Mouse (Mus musculus): Measurements from ENCODE around the gene Pald1.

Pald1 gene

GRCm38 (mm10) chr10:61402911-61403310, 19.6 kb upstream of the Pald1 start:
- no peak for DNase-seq (ENCODE audit: low spot score)

GRCm38 (mm10) chr10:61402480-61402879, 19.1 kb upstream of the Pald1 start:
- DNase-seq (ENCODE audit: low spot score) = no peak

- DNase-seq (ENCODE audit: low spot score) = no peak
Observed at GRCm38 (mm10) chr10:61400407-61400806, 17.1 kb upstream of the Pald1 start.

- peak; percentile 93 for DNase-seq (ENCODE audit: low spot score)
Observed at GRCm38 (mm10) chr10:61399156-61399734, 15.9 kb upstream of the Pald1 start.

DNA sequence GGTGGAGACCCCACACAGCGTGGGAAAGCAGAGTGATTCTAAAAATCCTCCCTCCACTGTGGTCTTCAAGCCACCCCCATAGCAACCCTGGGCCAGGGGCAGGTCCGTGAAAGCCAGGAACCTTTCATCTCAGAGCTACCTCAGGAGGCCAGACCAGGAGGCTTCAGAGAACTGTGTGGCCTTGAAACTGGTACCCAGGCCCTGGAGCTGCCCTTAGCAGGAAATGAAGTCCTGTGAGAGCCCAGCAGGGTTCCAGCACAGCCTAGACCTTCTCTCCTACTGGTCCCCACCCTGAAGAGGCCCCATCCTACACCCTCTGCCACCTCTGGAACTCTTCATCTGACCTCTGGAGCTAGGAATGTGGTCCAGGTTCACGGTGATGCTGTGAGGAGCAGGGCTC, 14.8 kb upstream of the Pald1 start:
- DNase-seq (ENCODE audit: low spot score) = no peak

GRCm38 (mm10) chr10:61394476-61395136, 11.3 kb upstream of the Pald1 start:
- DNase-seq (ENCODE audit: low spot score) = no peak

GRCm38 (mm10) chr10:61392584-61392983, 9.3 kb upstream of the Pald1 start:
- DNase-seq (ENCODE audit: low spot score) = no peak

DNA sequence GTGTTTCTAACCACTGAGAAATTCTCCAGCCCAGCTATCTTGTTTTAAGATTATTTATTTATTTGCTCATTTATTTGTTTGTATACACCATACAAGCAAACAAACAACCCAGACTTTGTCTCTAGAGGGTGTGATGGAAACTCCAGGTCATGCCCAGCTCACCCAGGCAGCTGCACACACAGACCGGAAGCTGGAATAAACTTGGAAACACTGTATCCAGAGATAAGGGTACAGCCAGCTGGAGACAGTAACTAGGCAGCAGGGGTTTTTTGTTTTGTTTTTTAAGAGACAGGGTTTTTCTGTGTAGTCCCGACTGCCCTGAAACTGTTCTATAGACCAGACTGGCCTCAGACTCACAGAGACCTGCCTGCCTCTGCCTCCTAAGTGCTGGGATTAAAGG, 6.8 kb upstream of the Pald1 start:
- no peak for DNase-seq (ENCODE audit: low spot score)

DNA sequence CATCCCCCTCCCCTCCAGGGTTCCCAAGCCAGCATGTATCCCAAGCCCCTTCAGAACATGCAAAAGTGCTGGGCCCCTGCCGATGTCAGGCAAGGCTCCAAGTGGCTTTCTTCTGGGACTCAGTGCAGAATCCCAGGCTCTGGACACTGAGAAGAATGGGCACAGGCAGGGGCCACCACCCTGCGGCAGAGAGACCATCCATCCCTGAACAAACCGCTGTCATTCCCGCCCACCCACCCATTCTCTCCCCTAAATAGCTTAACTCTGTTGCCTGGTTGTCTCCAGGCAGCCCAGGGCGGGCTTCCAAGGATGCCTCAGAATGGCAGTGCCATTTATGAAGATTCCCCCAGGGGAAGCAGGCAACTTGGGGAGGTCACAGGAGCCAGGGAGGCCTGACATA, 5.7 kb upstream of the Pald1 start:
- DNase-seq (ENCODE audit: low spot score) = no peak

DNA sequence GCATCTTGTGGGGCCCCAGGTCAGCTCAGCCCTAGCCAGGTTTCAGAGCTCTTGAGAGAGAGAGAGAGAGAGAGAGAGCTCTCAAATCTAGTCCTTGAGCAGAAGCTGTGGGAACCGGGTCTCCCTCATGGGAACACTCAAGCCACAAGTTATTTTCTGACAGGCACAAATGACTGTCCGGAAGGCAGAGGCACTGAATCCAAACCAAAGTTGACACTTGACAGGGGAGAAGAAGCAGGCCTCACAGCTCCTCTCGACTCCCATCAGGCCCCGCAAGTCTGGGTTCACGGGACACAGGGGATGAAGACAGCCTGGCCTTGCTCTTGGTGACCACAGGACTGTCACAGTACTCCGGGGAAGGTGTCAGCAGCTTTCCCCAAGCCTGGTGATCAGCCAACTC, 3.0 kb upstream of the Pald1 start:
- no peak for DNase-seq (ENCODE audit: low spot score)

- no peak for DNase-seq (ENCODE audit: low spot score)
Observed at GRCm38 (mm10) chr10:61385174-61385573, 1.8 kb upstream of the Pald1 start.

DNA sequence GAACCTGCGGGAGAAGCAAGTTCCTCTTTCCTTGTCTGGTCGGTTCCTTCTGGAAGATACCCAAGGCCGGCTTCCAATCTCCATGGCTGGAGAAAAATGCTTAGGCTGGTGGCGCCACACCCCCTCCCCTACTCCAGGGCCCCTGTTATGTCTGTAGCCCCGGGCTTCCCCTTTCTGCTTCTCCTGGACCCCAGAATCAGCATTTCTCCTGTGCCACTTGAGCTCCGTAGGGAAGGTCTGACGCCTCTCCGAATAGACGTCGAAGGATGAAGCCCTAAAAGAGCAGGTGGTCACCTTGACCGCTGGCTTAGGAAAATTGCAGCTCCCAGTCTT, 351 bp upstream of the Pald1 start:
- DNase-seq (ENCODE audit: low spot score) = no peak

DNA sequence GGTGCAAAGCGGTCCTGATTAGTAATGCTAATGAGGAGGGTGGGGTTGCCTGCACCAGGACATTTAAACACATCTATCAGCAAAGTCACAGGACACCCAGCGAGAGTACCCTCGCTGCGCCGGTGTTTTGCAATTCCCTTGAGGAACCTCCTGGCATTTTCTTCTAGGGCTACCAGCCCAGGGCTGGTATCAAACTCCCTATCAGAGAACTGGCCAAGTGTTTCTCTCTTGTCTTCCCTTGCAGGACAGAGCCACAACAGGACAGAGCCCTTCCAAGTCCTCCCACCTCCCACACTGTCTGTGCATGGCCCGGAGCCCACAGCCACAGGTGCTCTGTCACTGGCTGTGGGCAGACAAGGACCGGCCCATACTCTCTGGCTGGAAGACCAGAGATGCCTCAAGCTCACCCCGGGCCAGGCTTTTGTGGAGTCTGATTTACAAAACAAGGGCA, 1.0 kb downstream of the Pald1 start:
- peak; percentile 22 for DNase-seq (ENCODE audit: low spot score)

DNA sequence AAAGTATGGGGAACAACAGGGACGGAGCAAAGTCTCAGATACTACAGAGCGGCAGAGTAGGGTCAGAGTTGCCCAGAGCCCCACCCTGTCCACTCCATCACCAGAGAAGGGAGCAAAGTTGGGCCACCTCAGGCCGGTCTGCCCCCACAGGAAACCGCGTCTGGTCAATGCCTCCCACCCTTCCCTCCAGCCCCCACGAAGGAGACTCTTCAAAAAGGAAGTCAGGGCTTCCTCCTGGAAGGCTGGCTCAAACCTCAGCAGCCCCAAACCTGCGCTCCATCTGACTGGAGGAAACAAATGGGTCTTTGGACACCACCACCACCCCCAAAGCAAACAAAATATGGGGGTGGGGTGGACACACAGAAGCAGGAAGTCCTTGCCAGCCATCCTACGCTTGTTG, 1.5 kb downstream of the Pald1 start:
- no peak for DNase-seq (ENCODE audit: low spot score)

DNA sequence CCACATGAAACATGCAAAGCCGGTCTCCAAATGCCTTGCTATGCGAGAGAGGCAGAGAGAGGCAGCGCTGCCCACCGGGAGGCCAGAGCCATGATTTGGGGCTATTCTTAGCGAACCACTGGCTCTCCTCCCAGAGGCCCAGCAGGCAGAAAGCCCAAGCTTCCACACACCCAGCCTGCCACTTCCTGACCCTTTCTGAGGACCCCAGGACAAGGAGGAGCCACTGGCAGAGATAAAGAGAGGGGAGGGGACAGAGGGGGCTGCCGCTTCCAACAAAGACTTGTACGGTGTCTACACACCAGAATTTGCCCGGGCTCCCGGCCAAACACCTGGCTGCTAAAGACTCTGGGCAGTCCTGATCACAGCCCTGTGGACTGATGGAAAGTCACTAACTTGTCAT, 3.1 kb downstream of the Pald1 start:
- peak; percentile 29 for DNase-seq (ENCODE audit: low spot score)

DNA sequence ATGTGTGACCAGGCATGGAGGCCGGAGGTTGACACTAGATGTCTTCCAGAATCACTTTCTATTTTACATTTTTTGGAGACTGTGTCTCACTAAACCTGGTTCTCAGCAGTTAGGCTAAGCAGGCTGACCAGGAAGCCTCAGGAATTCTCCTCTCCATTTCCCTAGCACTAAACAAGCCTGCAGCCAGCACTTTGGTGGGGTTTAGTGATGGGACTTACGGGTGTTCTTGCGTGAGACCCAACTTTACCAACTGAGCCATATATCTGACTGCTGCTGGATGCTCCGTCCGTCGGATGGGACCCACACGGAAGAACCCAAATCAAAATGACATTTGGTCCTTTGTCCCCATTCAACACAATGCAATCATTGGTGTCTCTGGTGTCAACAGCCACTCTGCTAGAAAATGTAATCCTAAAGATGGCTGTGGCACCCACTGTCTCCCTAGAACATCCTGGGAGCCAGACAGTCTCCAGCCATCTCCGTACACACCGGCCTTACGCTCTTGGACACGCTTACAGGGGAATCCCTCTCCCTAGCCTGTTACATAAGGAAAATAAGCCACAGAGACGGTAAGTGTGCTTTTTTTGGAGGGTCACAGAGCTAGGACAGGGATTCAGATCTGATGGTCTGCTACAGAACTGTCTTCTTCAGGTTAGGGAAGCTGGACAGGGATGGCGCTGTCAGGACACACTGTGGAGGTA, 3.8 kb downstream of the Pald1 start:
- DNase-seq (ENCODE audit: low spot score) = no peak

- no peak for DNase-seq (ENCODE audit: low spot score)
Observed at GRCm38 (mm10) chr10:61378698-61379097, 4.6 kb downstream of the Pald1 start.

GRCm38 (mm10) chr10:61378050-61378449, 5.3 kb downstream of the Pald1 start:
- no peak for DNase-seq (ENCODE audit: low spot score)

GRCm38 (mm10) chr10:61374771-61375481, 8.4 kb downstream of the Pald1 start:
- DNase-seq (ENCODE audit: low spot score) = no peak

GRCm38 (mm10) chr10:61374076-61374475, 9.3 kb downstream of the Pald1 start:
- no peak for DNase-seq (ENCODE audit: low spot score)

- DNase-seq (ENCODE audit: low spot score) = no peak
Observed at GRCm38 (mm10) chr10:61372585-61372923, 10.8 kb downstream of the Pald1 start.

DNA sequence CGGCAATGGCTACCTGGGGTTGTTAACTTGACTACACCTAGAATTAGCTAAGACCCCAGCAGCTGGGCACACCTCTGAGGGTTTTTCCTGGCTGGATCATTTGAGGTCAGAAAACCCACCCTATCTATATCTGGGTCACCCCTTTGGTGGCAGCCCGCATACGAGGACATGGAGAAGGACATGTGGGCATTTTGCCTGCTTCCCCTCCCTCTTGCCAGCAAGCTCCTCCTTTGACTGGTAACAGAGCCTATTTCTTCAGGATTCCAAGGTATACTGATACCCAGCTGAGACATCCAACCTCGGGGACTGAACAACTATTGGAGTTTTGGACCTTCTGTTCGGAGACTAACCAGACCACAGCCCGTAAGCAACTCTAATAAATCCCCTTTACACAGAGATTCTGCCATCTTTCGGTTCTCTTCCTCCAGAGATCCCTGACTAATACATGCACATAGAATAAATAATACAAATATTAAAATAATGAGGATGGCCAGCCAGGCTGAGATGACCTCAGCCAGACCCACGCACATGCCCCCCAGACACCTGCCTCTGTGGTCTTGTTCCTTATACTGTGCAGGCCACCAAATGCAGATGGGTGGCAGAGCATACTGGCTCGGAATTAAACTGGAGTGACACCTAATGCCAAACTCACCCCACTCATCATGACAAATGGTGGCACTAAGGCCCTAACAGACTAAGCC, 11.3 kb downstream of the Pald1 start:
- no peak for DNase-seq (ENCODE audit: low spot score)

All from retina, embryonic 14.5 days (tissue).